Mouse (Mus musculus) testis, adult 2 months (tissue): Measurements from ENCODE around the gene Lypd9. TPM values are rescaled to one million over a fixed set of nuclear protein-coding genes. Genes with fewer than 3 reads are reported as not detected.
"Not testable (repeated sequence)": the region's sequence is repeated elsewhere in the genome, so short reads cannot be mapped to it uniquely, and the experiment has no call there.

Experiments
- H3K27ac ChIP-seq: fragments of 200-500 bp; 2 replicates; pipeline ENCODE4 v1.5.1; 2012; ENCODE audit warnings: low read depth, low read length; ENCODE audit not compliant: control insufficient read depth, insufficient read depth
- H3K27me3 ChIP-seq: fragments of 200-500 bp; 2 replicates; pipeline ENCODE4 v1.6.1; 2012; ENCODE audit warnings: mild to moderate bottlenecking, low read length, moderate library complexity; ENCODE audit not compliant: control insufficient read depth, insufficient read depth
- H3K36me3 ChIP-seq: fragments of 200-500 bp; 2 replicates; pipeline ENCODE4 v1.6.1; 2012; ENCODE audit warnings: mild to moderate bottlenecking, low read length; ENCODE audit not compliant: control insufficient read depth, insufficient read depth
- H3K4me1 ChIP-seq: fragments of 200-500 bp; 2 replicates; pipeline ENCODE4 v1.6.1; 2012; ENCODE audit warnings: low read length; ENCODE audit not compliant: control insufficient read depth, insufficient read depth
- H3K4me3 ChIP-seq: fragments of 200-500 bp; 2 replicates; pipeline ENCODE4 v1.5.1; 2012; ENCODE audit warnings: low read depth, mild to moderate bottlenecking, low read length, moderate library complexity, mixed read lengths; ENCODE audit not compliant: control insufficient read depth
- CTCF ChIP-seq: fragments of 200-500 bp; IDR thresholded peaks from 2 replicates; pipeline ENCODE4 v1.5.1; 2012; ENCODE audit warnings: low read depth, mild to moderate bottlenecking, inconsistent platforms, low read length, moderate library complexity; ENCODE audit not compliant: control insufficient read depth, insufficient read depth, insufficient replicate concordance
- POLR2A ChIP-seq: fragments of 200-500 bp; IDR thresholded peaks from 2 replicates; pipeline ENCODE4 v1.6.1; 2012; ENCODE audit warnings: low read depth, mild to moderate bottlenecking, inconsistent platforms, low read length, moderate library complexity; ENCODE audit not compliant: control insufficient read depth
- polyA plus RNA-seq: library from polyadenylated mRNA; depleted of rRNA; stranded (reverse); fragments of >200 nt; gene quantifications from 2 replicates; pipeline ENCODE4 v1.2.3, GENCODE M21; 2012; rRNA removed

Lypd9 gene
- polyA plus RNA-seq: 218 and 223 TPM in 2 replicates

GRCm38 (mm10) chr11:58452759-58453158, at the start of gene Lypd9:
Gene Lypd9, minus strand, starts transcription at chr11:58452923.
- Histone ChIP-seq H3K36me3 (no peaks in the 10 kb centered on the region), H3K4me3 (peak within 1 kb of the TSS; percentile 61), H3K4me1 (no peaks in the 10 kb centered on the region; the same call in 1 of the 2 replicates), H3K27me3 (no peaks in the 10 kb centered on the region), H3K27ac (peak within 1 kb of the TSS; percentile 22)
- TF ChIP-seq POLR2A (peak; percentile 60; the same call in 1 of the 2 replicates), CTCF (no peak)

DNA sequence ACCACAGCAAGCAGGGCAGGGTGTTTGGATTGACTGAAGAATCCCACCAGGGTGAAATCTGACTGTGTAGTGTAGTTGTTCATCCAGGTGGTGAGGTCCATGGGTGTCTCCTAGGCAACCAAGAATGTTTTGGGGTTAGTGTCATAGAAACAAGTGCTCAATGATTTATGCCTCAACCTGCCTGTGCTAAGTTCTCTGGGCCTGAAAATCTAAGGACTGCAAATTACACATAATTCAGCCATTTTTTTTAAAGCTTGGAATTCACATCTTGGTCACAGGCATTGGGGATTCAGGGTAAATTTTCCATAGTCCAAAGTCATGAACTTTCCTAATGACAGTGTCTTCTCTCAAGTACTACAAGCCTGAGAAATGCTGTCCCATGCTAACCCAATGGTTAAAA, 49.7 kb upstream of the Lypd9 start, which contains the start of gene Olfr331:
Olfr331 (minus strand) TSS at position 101 of the 400 bp plus-strand sequence.
- not testable (repeated sequence) for H3K27ac ChIP-seq, H3K4me1 ChIP-seq, H3K4me3 ChIP-seq, H3K36me3 ChIP-seq, H3K27me3 ChIP-seq

DNA sequence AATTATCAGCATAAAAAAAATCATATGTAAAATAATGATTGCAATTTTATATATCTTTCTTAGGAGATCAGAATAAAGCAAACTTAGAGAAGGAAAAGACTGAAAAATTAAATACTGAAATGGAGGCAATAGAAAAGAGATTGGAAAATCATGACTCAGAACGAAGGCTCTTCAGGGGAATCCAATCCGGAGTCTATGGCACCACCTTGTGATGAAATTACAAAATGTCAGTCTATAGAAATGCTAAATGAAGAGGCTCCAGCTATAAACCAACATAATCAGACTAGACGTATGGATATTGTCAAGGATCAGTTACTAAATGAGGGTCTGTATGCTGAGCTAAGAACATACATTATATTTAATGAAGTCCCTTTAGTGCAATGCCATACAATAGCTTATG, 46.6 kb upstream of the Lypd9 start:
- Histone ChIP-seq H3K4me3 (no peak overlapping the region), H3K27ac (no peak overlapping the region), H3K4me1 (no peaks in the 10 kb centered on the region; the same call in 1 of the 2 replicates), H3K27me3 (no peaks in the 10 kb centered on the region), H3K36me3 (no peaks in the 10 kb centered on the region)
- TF ChIP-seq CTCF: no peak
- no peak for TF ChIP-seq POLR2A

- H3K4me1 ChIP-seq: no peaks in the 10 kb centered on the region; the same call in 1 of the 2 replicates
- TF ChIP-seq POLR2A (no peak), CTCF (no peak)
- no peak overlapping the region for H3K4me3 ChIP-seq
- H3K27ac ChIP-seq: no peak overlapping the region
- H3K27me3 ChIP-seq: no peaks in the 10 kb centered on the region
- H3K36me3 ChIP-seq: no peaks in the 10 kb centered on the region
These were observed 46.0 kb upstream of the Lypd9 start for GRCm38 (mm10) chr11:58498761-58499160.

GRCm38 (mm10) chr11:58492455-58492854, 39.7 kb upstream of the Lypd9 start, which contains the start of gene Olfr332:
Gene Olfr332, minus strand, starts transcription at chr11:58492555.
- Histone ChIP-seq H3K27ac (no peak within 1 kb of the TSS), H3K27me3 (no peaks in the 10 kb centered on the region), H3K4me1 (0 out of 2 replicates have a peak, but pooled peaks cover 2% of the 10 kb centered on the region), H3K36me3 (no peaks in the 10 kb centered on the region), H3K4me3 (no peak within 1 kb of the TSS)
- TF ChIP-seq CTCF (no peak), POLR2A (no peak)

DNA sequence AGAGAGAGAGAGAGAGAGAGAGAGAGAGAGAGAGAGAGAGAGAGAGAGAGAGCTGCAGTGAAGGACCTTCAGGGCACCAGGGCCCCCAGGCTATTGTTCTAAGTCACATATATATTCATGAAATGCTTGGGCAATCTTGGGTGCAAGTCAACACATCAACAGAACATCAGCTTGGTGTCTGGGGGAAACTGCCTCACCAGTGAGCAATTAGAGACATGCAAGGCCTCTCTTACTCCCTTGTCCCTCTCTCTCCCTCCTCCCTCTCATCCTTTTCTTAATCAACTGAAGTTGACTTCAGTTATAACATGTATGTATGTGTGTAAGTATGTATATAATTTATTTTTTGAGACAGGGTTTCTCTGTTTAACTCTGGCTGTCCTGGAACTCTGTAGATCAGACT, 9.4 kb upstream of the Lypd9 start, which contains the start of gene Olfr30:
Olfr30 (minus strand) TSS at position 101 of the 400 bp plus-strand sequence.
- Histone ChIP-seq H3K27ac (no peak within 1 kb of the TSS), H3K36me3 (no peaks in the 10 kb centered on the region), H3K27me3 (no peaks in the 10 kb centered on the region), H3K4me3 (no peak within 1 kb of the TSS), H3K4me1 (no peaks in the 10 kb centered on the region)
- TF ChIP-seq POLR2A: no peak
- no peak for TF ChIP-seq CTCF

- Histone ChIP-seq H3K4me3 (no peak overlapping the region), H3K27me3 (no peaks in the 10 kb centered on the region), H3K27ac (no peak overlapping the region), H3K36me3 (no peaks in the 10 kb centered on the region), H3K4me1 (no peaks in the 10 kb centered on the region; the same call in 1 of the 2 replicates)
- no peak for TF ChIP-seq CTCF
- TF ChIP-seq POLR2A: no peak
These were observed 869 bp upstream of the Lypd9 start for GRCm38 (mm10) chr11:58453592-58453991.

DNA sequence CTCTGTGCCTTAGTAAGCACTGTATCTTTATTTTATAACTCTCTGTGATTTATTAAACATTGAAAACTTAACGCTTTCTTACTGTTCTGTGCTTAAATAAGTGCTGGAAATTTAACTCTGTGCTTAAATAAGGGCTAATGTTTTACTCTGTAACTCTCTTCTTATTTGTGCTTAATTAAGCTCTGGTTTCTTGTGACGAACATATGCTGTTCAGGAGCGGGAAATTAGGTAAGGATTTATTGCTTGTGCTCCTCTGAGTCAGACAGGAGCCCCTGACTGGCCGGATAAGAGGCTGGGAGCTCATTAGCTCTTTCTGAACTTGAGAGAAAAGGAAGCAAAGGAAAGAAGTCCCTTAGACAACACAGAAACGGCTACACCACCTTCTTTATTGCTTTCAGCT, 14.9 kb downstream of the Lypd9 start:
- no peaks in the 10 kb centered on the region for H3K27me3 ChIP-seq
- H3K4me1 ChIP-seq: peaks cover 3% of the 10 kb centered on the region; the same call in 1 of the 2 replicates
- TF ChIP-seq CTCF (no peak), POLR2A (no peak)
- no peak overlapping the region for H3K4me3 ChIP-seq
- no peak overlapping the region for H3K27ac ChIP-seq
- no peaks in the 10 kb centered on the region for H3K36me3 ChIP-seq
